Mouse (Mus musculus) ES-Bruce4 (cell line): Measurements from ENCODE around the gene Pmm1. TPM values are rescaled to one million over a fixed set of nuclear protein-coding genes. Genes with fewer than 3 reads are reported as not detected.

Experiments used
- H3K27ac ChIP-seq: 2 replicates; pipeline ENCODE4 v1.5.1; 2012; ENCODE audit warnings: low read length, inconsistent platforms; ENCODE audit not compliant: insufficient read depth
- H3K27me3 ChIP-seq: 2 replicates; pipeline ENCODE4 v1.6.1; 2012; ENCODE audit warnings: mild to moderate bottlenecking, low read length, inconsistent platforms; ENCODE audit not compliant: control insufficient read depth, poor library complexity, insufficient read depth, severe bottlenecking
- H3K36me3 ChIP-seq: 2 replicates; pipeline ENCODE4 v1.6.1; 2012; ENCODE audit warnings: inconsistent platforms, mild to moderate bottlenecking, low read length, moderate library complexity; ENCODE audit not compliant: control insufficient read depth, poor library complexity, insufficient read depth, severe bottlenecking
- H3K4me1 ChIP-seq: one replicate; pipeline ENCODE4 v1.8.1; 2011; ENCODE audit warnings: low read length; ENCODE audit not compliant: control insufficient read depth, insufficient read depth
- H3K4me3 ChIP-seq: 2 replicates; pipeline ENCODE4 v1.5.1; 2011; ENCODE audit warnings: low read depth, mild to moderate bottlenecking, low read length
- H3K9ac ChIP-seq: 2 replicates; pipeline ENCODE4 v1.6.1; 2012; ENCODE audit warnings: low read depth, mild to moderate bottlenecking, inconsistent platforms; ENCODE audit not compliant: poor library complexity, severe bottlenecking
- H3K9me3 ChIP-seq: replicated peaks from 2 replicates; pipeline ENCODE4 v1.6.1; 2012; ENCODE audit warnings: mild to moderate bottlenecking, low read length, inconsistent platforms; ENCODE audit not compliant: control insufficient read depth, poor library complexity, insufficient read depth, severe bottlenecking
- CTCF ChIP-seq: IDR thresholded peaks from one replicate; pipeline ENCODE4 v1.8.1; 2011; ENCODE audit warnings: low read depth, low read length
- EP300 ChIP-seq: IDR thresholded peaks from 2 replicates; pipeline ENCODE4 v1.6.1; 2011; ENCODE audit warnings: low read depth, low read length; ENCODE audit not compliant: insufficient read depth
- POLR2A ChIP-seq: IDR thresholded peaks from one replicate; pipeline ENCODE4 v1.8.1; 2011; ENCODE audit warnings: low read length; ENCODE audit not compliant: insufficient read depth
- polyA plus RNA-seq: library from polyadenylated mRNA; stranded (reverse); fragments of >200 nt; gene quantifications from 2 replicates; pipeline ENCODE4 v1.2.4, GENCODE M21; 2011; ENCODE audit warnings: low read depth; ENCODE audit not compliant: missing spikeins, insufficient read depth, insufficient read length

Gene Pmm1
- polyA plus RNA-seq: 338 and 387 TPM in 2 replicates

DNA sequence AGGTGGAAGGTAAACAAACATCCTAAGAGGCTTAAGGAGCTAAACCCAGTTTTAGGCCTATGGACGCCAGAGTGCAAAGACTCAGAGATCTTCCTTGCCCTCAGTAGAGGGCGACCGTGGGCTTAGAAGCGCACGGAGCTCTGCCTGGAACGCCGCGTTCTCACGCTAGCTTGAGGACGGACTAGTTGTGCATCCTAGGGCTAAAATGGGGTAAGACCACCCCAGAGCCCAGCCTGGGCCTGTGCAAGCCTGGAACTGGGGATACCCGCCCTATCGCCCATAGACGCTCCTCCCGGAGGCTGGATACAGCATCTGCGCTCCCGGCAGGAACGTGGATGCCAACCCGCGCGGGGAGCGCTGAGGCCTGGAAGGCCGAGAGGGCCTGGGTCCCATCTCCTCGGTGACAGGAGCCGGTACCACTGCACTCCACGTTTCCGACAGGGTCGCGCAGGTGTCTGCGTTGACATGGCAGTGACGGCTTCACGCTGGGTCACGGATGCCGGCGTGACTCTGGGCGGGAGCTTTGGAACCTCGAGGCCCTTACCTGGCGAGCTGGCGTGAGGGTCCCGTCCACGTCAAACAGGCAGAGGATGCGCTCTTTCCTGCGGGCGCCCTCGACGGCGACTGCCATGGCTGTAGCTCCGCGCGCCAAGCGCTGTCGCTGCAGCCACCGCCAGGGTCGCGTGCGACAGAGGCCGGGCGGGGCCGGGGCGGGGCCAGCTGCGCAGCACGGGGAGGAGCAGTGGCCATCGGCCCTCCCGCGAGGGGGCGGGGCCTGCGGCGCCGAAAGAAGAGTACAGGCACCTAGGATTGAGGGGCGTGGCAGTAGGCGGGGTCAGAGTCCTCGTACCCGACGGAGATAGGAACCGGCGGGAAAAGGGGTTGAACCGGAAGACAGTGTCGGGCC is at the start of gene Pmm1:
Pmm1 (minus strand) TSS at position 760 of the 907 bp plus-strand sequence.
- TF ChIP-seq POLR2A (no peak), CTCF (peak; percentile 70), EP300 (0 out of 2 replicates have a peak, but pooled peaks have one; percentile 5)
- Histone ChIP-seq H3K9ac (peak within 1 kb of the TSS; percentile 94), H3K27ac (peak within 1 kb of the TSS; percentile 75)

GRCm38 (mm10) chr15:82004257-82004656 is 43.5 kb upstream of the Pmm1 start:
- TF ChIP-seq EP300: no peak
- no peak for TF ChIP-seq CTCF
- TF ChIP-seq POLR2A: no peak
- H3K27ac ChIP-seq: no peak overlapping the region
- H3K4me1 ChIP-seq: no peaks in the 10 kb centered on the region
- H3K36me3 ChIP-seq: no peaks in the 10 kb centered on the region; the same call in none of the 2 replicates
- H3K27me3 ChIP-seq: no peaks in the 10 kb centered on the region
- H3K9ac ChIP-seq: no peak overlapping the region
- H3K4me3 ChIP-seq: no peak overlapping the region
- no peaks in the 10 kb centered on the region for H3K9me3 ChIP-seq

More for the DNA sequence above, at the start of gene Pmm1:
- no peaks in the 10 kb centered on the region for H3K9me3 ChIP-seq
- H3K4me1 ChIP-seq: peaks cover 3% of the 10 kb centered on the region
- peak within 1 kb of the TSS; percentile 98 for H3K4me3 ChIP-seq
- peaks cover 39% of the 10 kb centered on the region for H3K36me3 ChIP-seq
- H3K27me3 ChIP-seq: no peaks in the 10 kb centered on the region

- no peak overlapping the region for H3K4me3 ChIP-seq
- peaks cover 8% of the 10 kb centered on the region; the same call in 1 of the 2 replicates for H3K36me3 ChIP-seq
- no peaks in the 10 kb centered on the region for H3K27me3 ChIP-seq
- no peak overlapping the region for H3K27ac ChIP-seq
- no peak overlapping the region for H3K9ac ChIP-seq
- TF ChIP-seq CTCF (no peak), POLR2A (no peak), EP300 (no peak)
- peaks cover 3% of the 10 kb centered on the region for H3K4me1 ChIP-seq
- H3K9me3 ChIP-seq: no peaks in the 10 kb centered on the region
Observed at GRCm38 (mm10) chr15:81993992-81994391, 33.3 kb upstream of the Pmm1 start.

GRCm38 (mm10) chr15:81990549-81990948 is 29.8 kb upstream of the Pmm1 start:
- no peak for TF ChIP-seq EP300
- TF ChIP-seq CTCF: no peak
- TF ChIP-seq POLR2A: no peak
- Histone ChIP-seq H3K4me3 (no peak overlapping the region), H3K9me3 (no peaks in the 10 kb centered on the region), H3K9ac (no peak overlapping the region), H3K27ac (no peak overlapping the region), H3K4me1 (peaks cover 3% of the 10 kb centered on the region), H3K27me3 (no peaks in the 10 kb centered on the region), H3K36me3 (no peaks in the 10 kb centered on the region; the same call in 1 of the 2 replicates)

DNA sequence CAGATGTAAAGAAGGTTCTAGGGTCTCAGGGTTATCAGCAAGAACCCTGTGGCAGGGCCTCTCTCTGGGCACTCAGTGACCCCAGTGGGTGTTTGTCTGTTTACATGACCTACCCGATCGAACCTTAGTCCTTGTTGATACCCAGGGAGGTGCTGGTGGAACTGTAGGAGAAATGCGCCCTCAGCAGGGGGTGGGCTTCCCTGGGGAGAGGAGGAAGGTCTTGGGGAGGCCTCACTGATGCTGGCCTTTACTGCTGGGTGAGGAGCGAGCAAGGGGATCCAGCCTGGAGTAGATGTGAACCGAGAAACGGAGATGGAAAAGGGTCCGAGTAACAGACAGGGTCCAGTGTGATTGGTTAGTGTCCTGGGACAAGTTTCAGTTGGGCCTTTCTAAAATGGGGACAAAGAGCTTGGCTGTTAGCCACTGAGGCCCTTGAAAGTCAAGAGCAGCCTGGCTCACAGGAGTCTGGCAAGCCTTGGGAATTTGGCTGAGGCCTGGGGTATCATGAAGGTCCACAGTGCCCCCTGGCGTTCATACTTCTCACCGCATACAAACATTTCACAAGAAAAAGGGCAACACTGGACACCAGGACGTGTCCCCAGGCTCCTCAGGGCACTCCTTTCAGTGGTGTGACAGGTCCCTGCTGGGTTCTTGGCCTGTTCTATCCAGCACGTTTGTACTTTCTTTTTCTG is 28.8 kb upstream of the Pmm1 start:
- no peaks in the 10 kb centered on the region for H3K27me3 ChIP-seq
- H3K27ac ChIP-seq: no peak overlapping the region
- TF ChIP-seq EP300: no peak
- TF ChIP-seq CTCF: peak; percentile 86
- no peak overlapping the region for H3K9ac ChIP-seq
- H3K36me3 ChIP-seq: no peaks in the 10 kb centered on the region; the same call in 1 of the 2 replicates
- no peak overlapping the region for H3K4me3 ChIP-seq
- peaks cover 3% of the 10 kb centered on the region for H3K4me1 ChIP-seq
- H3K9me3 ChIP-seq: no peaks in the 10 kb centered on the region
